Mouse (Mus musculus) ZHBTc4 (cell line): ENCODE data around the gene Ptgis.

ENCODE experiments used
- DNase-seq: peaks from one replicate; pipeline ENCODE4 v3.0.0-alpha.2; 2011; ENCODE audit warnings: low read depth, low spot score

The Ptgis gene

DNA sequence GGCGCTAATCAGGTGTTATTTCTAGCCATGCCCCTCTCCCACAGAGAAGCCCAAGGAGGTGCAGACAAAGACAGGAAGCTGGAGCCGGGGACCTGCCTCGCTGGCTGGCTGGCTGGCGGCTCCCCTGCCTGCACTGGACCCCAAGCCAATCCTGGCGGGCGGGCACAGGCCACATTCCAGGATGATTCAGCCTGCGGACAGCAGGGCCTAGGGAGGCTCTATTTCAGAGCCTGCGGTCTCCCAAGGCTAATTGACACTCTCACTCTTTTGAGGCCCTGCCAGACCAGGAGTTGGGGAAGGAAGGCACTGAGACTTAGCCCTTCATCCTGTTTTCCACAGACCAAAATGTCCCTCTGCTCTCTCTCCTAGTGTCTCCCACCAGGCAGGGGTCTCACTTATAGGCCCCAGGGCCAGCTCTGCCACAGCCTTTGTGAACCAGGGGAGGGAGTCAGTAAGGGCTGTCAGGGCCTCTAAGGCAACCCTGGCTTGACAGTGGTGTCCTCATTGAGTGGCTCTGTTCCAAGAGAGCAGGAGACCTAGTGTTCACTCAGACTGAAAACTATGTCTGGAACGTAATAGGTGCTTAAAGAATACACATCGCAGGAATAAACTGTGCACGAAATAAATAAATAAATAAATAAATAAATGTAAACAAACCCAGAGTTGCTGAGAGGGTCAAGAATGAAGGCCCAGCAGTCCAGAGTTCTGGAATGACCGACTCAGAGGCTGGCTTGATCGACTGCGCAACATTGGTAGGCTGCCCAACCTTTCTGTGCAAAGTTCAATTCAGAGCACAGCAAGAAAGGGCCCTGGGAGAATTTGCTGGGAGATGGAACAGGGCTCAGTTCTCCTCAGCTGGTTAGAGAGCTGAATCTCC lies 8.0 kb downstream of the Ptgis start:
- no peak for DNase-seq

DNA sequence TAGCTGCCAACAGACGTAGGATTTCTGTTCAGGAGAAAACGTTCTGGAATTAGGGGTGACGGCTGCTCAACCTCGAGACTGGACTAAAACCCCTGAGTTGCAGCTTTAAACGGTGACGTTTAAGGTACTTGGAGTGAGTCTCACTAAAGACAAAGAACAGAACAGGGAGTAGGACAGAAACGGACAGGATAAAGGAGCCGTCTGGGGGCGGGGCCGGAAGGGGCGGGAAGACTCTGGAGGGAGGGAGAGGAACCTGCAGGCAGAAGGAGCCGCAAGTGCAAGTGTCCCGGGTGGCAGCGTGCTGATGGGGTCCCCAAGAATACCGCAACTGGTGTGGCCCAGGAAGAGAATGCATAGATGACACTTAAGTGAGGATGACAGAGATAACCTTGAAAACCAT lies 9.8 kb downstream of the Ptgis start:
- peak; percentile 77 for DNase-seq

GRCm38 (mm10) chr2:167224937-167225336 lies 15.5 kb downstream of the Ptgis start:
- DNase-seq = no peak

- DNase-seq = no peak
Observed at GRCm38 (mm10) chr2:167224194-167224593, 16.2 kb downstream of the Ptgis start.

DNA sequence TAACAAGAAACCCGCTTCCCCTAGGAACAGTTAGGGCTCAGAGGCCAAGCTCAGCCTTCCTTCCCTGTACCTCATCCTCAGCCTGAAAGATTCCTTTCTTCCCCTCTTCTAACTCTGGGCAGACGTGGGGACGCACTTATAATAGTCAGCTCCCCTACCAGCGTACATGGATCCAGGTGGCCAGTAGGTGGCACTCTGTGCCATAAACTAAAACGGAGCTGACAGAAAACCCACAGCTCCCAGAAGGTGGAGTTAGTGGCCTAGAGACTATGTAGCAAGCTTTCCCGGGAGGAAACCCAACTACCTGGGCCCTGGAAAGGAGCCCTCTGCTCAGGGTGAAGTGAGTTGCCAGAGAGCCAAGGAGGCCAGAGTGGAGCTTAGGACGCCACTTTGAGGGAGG lies 18.3 kb downstream of the Ptgis start:
- DNase-seq = peak; percentile 91

DNA sequence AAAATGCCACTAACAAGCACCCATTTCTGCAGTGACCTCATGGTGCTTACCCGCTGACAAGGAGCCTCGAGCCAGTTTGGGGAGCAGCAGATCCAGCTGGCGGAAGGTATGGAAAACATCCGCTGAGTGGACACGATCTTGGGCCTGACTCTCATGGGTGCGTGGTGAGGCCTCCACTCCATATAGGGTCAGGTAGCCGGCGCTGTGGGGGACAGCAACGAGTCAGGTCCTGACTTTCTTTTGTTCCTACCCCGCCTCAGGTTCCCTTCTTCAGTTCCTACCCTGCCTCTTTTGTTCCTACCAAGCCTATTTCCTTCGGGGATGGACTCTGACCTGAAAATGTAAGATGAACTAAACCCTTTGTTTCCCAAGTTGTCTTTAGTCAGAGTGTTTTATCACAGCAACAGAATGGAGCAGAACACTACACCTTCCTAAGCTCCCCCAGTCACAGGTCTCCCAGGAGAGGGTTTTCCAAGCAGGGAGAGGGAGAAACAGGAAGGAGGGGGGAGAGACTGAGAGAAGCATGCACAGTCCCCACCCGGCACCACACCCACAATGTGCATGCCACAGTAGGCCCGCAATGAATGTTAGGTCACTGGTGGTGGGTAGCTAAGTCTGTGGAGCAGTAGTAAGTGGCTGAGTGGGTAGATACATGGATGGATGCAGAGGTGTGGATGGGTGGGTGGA lies 19.1 kb downstream of the Ptgis start:
- DNase-seq = peak; percentile 70

GRCm38 (mm10) chr2:167220736-167221135 lies 19.7 kb downstream of the Ptgis start:
- DNase-seq = peak; percentile 85

DNA sequence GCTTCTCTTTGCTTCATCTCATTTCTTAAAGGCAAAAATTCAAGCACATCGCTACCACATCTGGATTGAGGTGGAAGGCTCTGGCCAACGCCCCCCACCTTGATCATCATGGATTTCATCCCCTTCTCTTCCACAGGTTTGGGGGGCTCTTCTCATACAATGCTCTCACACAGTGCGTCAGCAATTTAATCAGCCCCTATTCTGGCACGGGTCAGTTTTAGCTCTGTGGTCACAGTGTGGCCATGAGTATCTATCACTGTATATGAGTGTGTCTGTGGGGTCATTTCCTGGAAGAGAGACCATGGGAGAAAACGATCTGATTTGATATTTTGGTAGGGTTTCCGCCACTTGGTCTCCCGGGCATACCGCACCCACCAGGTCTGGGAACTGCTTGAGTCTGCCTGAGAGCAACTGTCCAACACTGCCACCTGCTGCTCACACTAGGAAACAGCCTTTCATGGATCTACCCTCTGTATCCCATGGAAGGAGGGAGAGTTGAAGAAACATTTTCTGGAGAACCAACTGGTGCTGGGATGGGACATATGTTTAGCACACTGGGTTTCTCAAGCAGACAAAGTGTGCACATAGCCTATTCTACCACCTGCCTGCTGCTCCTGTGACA lies 21.1 kb downstream of the Ptgis start:
- DNase-seq = peak; percentile 91

DNA sequence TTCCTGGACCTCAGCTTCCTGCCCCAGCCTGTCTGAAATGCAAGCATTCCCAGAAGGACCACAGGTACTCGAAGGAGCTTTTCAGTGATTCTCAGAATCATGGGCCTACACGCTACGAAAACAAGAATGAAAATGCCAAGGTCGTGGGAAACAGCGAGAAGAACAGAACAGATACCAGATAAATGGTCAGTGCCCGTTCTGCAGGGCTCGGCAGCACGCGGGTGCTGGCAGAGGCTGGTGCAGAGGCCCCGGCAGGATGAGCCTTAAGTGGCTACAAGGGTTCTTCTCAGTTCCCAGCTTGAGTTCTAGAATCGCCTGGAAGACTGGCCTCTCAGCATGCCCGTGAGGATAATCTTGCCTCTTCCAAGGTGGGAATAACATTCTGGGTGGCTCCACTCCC lies 26.7 kb downstream of the Ptgis start:
- no peak for DNase-seq

GRCm38 (mm10) chr2:167213076-167213475 lies 27.3 kb downstream of the Ptgis start:
- peak; percentile 79 for DNase-seq

- DNase-seq = no peak
Observed at GRCm38 (mm10) chr2:167212551-167212950, 27.9 kb downstream of the Ptgis start.

DNA sequence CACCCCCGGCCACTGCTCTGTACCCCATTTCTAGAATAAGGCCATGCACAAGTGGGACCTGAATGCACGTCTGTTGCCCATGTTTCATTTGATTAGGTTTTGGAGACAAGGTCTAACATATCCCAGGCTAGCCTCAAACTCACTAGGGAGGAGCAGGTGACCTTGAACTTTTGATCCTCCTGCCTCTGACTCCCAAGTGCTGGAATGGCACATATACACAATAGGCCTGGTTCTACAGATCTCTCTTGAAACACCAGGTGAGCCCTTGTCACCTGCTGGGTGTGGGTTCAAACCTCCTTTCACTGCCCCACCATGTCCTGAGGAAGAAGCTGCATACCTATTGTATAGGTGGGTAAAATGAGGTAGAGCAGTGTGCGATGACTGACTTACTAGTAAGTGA lies 28.3 kb downstream of the Ptgis start:
- DNase-seq = peak; percentile 52

- no peak for DNase-seq
Observed at GRCm38 (mm10) chr2:167209900-167210299, 30.5 kb downstream of the Ptgis start.

GRCm38 (mm10) chr2:167208984-167209383 lies 31.4 kb downstream of the Ptgis start:
- no peak for DNase-seq

GRCm38 (mm10) chr2:167205918-167206629 lies 34.3 kb downstream of the Ptgis start:
- DNase-seq = no peak

DNA sequence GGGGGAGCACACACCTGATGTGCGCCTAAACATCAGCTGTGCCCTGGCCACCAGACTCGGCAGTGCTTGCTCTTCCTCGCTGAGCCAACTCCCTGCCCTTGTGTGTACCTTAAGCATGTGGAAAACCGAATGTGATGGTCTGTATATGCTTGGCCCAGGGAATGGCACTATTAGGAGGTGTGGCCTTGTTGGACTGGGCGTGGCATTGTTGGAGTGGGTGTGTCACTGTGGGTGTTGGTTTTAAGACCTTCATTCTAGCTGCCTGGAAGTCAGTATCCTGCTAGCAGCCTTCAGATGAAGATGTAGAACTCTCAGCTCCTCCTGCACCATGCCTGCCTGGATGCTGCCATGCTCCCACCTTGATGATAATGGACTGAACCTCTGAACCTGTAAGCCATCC lies 35.7 kb downstream of the Ptgis start:
- DNase-seq = peak; percentile 69

- DNase-seq = peak; percentile 41
Observed at GRCm38 (mm10) chr2:167203505-167204166, 36.8 kb downstream of the Ptgis start.

GRCm38 (mm10) chr2:167201463-167202291 lies 38.7 kb downstream of the Ptgis start:
- DNase-seq = no peak

DNA sequence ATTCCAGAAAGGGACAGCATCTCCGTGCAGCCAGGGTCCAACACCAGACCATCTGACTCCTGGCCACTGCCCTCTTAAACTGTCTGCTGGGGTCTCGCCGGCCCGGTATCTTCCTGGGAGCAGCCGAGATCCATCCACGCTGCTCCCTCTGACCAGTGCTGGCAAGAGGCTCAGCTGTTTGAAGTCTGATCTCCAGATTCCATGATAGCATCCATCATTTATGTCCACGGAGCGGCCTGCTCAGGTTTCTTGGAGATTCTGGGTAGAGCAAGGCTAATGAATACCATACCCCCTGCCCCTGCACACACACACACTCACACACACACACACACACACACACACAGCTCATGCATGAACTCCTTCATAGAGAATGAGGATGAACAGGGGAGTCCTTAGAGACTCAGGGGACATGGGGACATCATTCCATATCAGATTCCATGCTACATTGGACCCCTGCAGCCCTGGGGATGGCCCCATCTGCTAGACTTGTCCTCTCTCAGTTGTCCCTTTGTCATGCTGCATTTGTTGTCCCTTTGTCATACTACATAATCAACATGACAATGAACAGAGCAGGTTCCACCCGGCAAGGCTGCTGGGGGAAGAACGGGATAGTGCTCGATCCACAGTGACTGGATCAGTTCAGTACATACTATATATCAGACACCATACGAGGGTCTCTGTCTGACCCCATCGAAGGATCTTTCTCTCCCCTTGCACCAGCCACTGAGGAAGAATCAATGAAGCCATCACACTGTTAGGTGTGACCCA lies 41.6 kb downstream of the Ptgis start:
- DNase-seq = peak; percentile 82

- no peak for DNase-seq
Observed at GRCm38 (mm10) chr2:167193361-167193760, 47.0 kb downstream of the Ptgis start.
